In genomic region chr6:122825166-122825565, GRCm38 (mm10) we compare ENCODE assay signal across 16 mouse cellular contexts. TPM values are rescaled to one million over a fixed set of nuclear protein-coding genes. Genes with fewer than 3 reads are reported as not detected.
DNase-seq lines count a peak whose midpoint lies in the region; ATAC-seq and TF ChIP-seq lines count a peak whose summit lies in the region.
"Had no signal": no experiment of that assay in that cellular context is flagged by ENCODE, and none has a peak within 500 bp of the region (broad histone marks: within the 10 kb centered on the region; RNA-seq: fewer than 3 reads in every experiment).

No protein-coding gene starts in this region.

- 85% methylated on average over 9 of the region's 9 CpGs for WGBS in heart, embryonic 10.5 days
- 94% methylated on average over 8 of the region's 9 CpGs for WGBS in limb, embryonic 11.5 days
- WGBS in limb, embryonic 10.5 days, result 93% methylated on average over 9 of the region's 9 CpGs
- 77% methylated on average over 9 of the region's 9 CpGs for WGBS in heart, embryonic 16.5 days
- WGBS in olfactory bulb, adult 2 months, result 96% methylated on average over 9 of the region's 9 CpGs
- 95% methylated on average over 9 of the region's 9 CpGs for WGBS in forebrain, embryonic 14.5 days

- peak overlapping the region; percentile 72; the same call in 1 of the 2 replicates for H3K4me2 ChIP-seq in limb, embryonic 11.5 days (ENCODE audit: low read depth, severe bottlenecking)
- H3K4me2 ChIP-seq in heart, embryonic 16.5 days (ENCODE audit: low read depth, low read length), result peak overlapping the region; percentile 84
- H3K4me2 ChIP-seq in forebrain, embryonic 14.5 days (ENCODE audit: low read length), result no peak overlapping the region

- intact Hi-C loops in heart, postnatal 36 days (cut with DNase I), result no loop called here

- H3K36me3 ChIP-seq in heart, embryonic 10.5 days, result peaks cover 14% of the 10 kb centered on the region; the same call in 1 of the 2 replicates
- H3K36me3 ChIP-seq in limb, embryonic 11.5 days (ENCODE audit: control insufficient read depth, insufficient read depth, low read length), result no peaks in the 10 kb centered on the region; the same call in 1 of the 2 replicates
- H3K36me3 ChIP-seq in limb, embryonic 10.5 days, result peaks cover 10% of the 10 kb centered on the region
- peaks cover 8% of the 10 kb centered on the region; the same call in 1 of the 2 replicates for H3K36me3 ChIP-seq in heart, embryonic 16.5 days (ENCODE audit: control insufficient read depth, insufficient read depth)
- peaks cover 16% of the 10 kb centered on the region for H3K36me3 ChIP-seq in forebrain, embryonic 14.5 days (ENCODE audit: control insufficient read depth, insufficient read depth, low read length)

- peaks cover 59% of the 10 kb centered on the region for H3K4me1 ChIP-seq in heart, embryonic 10.5 days
- peaks cover 12% of the 10 kb centered on the region for H3K4me1 ChIP-seq in limb, embryonic 11.5 days (ENCODE audit: control insufficient read depth, insufficient read depth, low read length)
- peaks cover 39% of the 10 kb centered on the region for H3K4me1 ChIP-seq in limb, embryonic 10.5 days
- peaks cover 55% of the 10 kb centered on the region for H3K4me1 ChIP-seq in heart, embryonic 16.5 days (ENCODE audit: control insufficient read depth, insufficient read depth, low read length)
- peaks cover 48% of the 10 kb centered on the region for H3K4me1 ChIP-seq in olfactory bulb, adult 2 months (ENCODE audit: control insufficient read depth, insufficient read depth, low read length)
- peaks cover 27% of the 10 kb centered on the region for H3K4me1 ChIP-seq in forebrain, embryonic 14.5 days (ENCODE audit: control insufficient read depth, insufficient read depth, low read length)

- no peak for DNase-seq in heart, embryonic 10.5 days (ENCODE audit: low spot score)
- DNase-seq in heart, postnatal 36 days, result no peak
- DNase-seq in limb, embryonic 11.5 days (ENCODE audit: low spot score), result no peak
- DNase-seq in limb, embryonic 10.5 days (ENCODE audit: low spot score), result no peak
- DNase-seq in forebrain, embryonic 14.5 days (ENCODE audit: low spot score), result no peak
- DNase-seq in adipocyte (ENCODE audit: low spot score), result no peak
- DNase-seq: adrenal gland, postnatal 25 days; lung, postnatal 14 days; midbrain, embryonic 14.5 days had no signal

- no peak for TF ChIP-seq POLR2A in olfactory bulb, adult 2 months (IDR thresholded peaks at IDR 0.05; ENCODE audit: insufficient read depth, low read depth, low read length)

- no peaks in the 10 kb centered on the region for H3K27me3 ChIP-seq in heart, embryonic 10.5 days (ENCODE audit: insufficient read depth, poor library complexity, severe bottlenecking)
- no peaks in the 10 kb centered on the region for H3K27me3 ChIP-seq in limb, embryonic 11.5 days (ENCODE audit: control insufficient read depth, insufficient read depth, low read length)
- no peaks in the 10 kb centered on the region; the same call in 1 of the 2 replicates for H3K27me3 ChIP-seq in limb, embryonic 10.5 days (ENCODE audit: low read depth, poor library complexity, severe bottlenecking)
- H3K27me3 ChIP-seq in heart, embryonic 16.5 days (ENCODE audit: control insufficient read depth, insufficient read depth, low read length), result no peaks in the 10 kb centered on the region
- no peaks in the 10 kb centered on the region for H3K27me3 ChIP-seq in forebrain, embryonic 14.5 days (replicated peaks; ENCODE audit: control insufficient read depth, insufficient read depth, low read length)
- H3K27me3 ChIP-seq: embryonic facial prominence, embryonic 15.5 days; forebrain, embryonic 13.5 days had no signal

- H3K27ac ChIP-seq in heart, embryonic 10.5 days, result peak overlapping the region; percentile 90; the same call in 1 of the 2 replicates
- H3K27ac ChIP-seq in limb, embryonic 11.5 days (replicated peaks; ENCODE audit: low read depth, low read length), result no peak overlapping the region
- no peak overlapping the region for H3K27ac ChIP-seq in limb, embryonic 10.5 days
- H3K27ac ChIP-seq in heart, embryonic 16.5 days (ENCODE audit: low read length), result peak overlapping the region; percentile 21; the same call in 1 of the 2 replicates
- 0 out of 2 replicates have a peak overlapping the region, but pooled peaks have one; percentile 46 for H3K27ac ChIP-seq in olfactory bulb, adult 2 months (ENCODE audit: insufficient read depth, low read depth, low read length)
- H3K27ac ChIP-seq in forebrain, embryonic 14.5 days (ENCODE audit: low read depth, low read length), result no peak overlapping the region
- H3K27ac ChIP-seq: forebrain, embryonic 13.5 days; neural tube, embryonic 12.5 days had no signal

- ATAC-seq in limb, embryonic 11.5 days (ENCODE audit: insufficient number of reproducible peaks, low FRiP score, low TSS enrichment, low read depth), result no peak
- no peak for ATAC-seq in heart, embryonic 16.5 days (replicated peaks; ENCODE audit: extremely low read depth, insufficient read depth, low FRiP score)
- no peak for ATAC-seq in forebrain, embryonic 14.5 days

- no peaks in the 10 kb centered on the region for H3K9me3 ChIP-seq in heart, embryonic 10.5 days
- H3K9me3 ChIP-seq in limb, embryonic 11.5 days (ENCODE audit: control insufficient read depth, low read length), result no peaks in the 10 kb centered on the region
- H3K9me3 ChIP-seq in limb, embryonic 10.5 days (replicated peaks), result no peaks in the 10 kb centered on the region
- H3K9me3 ChIP-seq in heart, embryonic 16.5 days (replicated peaks; ENCODE audit: control insufficient read depth, low read length), result no peaks in the 10 kb centered on the region
- no peaks in the 10 kb centered on the region for H3K9me3 ChIP-seq in forebrain, embryonic 14.5 days (replicated peaks; ENCODE audit: control insufficient read depth, low read length)
- H3K9me3 ChIP-seq: embryonic facial prominence, embryonic 15.5 days; forebrain, embryonic 13.5 days; G1E; neural tube, embryonic 12.5 days had no signal

- TF ChIP-seq CTCF in olfactory bulb, adult 2 months (IDR thresholded peaks at IDR 0.05; ENCODE audit: insufficient read depth, low read depth, low read length), result no peak

- H3K4me3 ChIP-seq in heart, embryonic 10.5 days, result peak overlapping the region; percentile 66; the same call in 1 of the 2 replicates
- H3K4me3 ChIP-seq in limb, embryonic 11.5 days (ENCODE audit: low read depth, low read length), result no peak overlapping the region
- no peak overlapping the region for H3K4me3 ChIP-seq in limb, embryonic 10.5 days
- no peak overlapping the region for H3K4me3 ChIP-seq in heart, embryonic 16.5 days (ENCODE audit: low read length)
- no peak overlapping the region for H3K4me3 ChIP-seq in olfactory bulb, adult 2 months (ENCODE audit: insufficient read depth, low read depth, low read length)
- no peak overlapping the region for H3K4me3 ChIP-seq in forebrain, embryonic 14.5 days (ENCODE audit: low read depth, low read length)

- H3K9ac ChIP-seq in limb, embryonic 11.5 days (ENCODE audit: low read length), result no peak overlapping the region
- H3K9ac ChIP-seq in heart, embryonic 16.5 days (ENCODE audit: low read length), result no peak overlapping the region
- H3K9ac ChIP-seq in forebrain, embryonic 14.5 days (ENCODE audit: low read length), result no peak overlapping the region
- H3K9ac ChIP-seq: embryonic facial prominence, embryonic 15.5 days had no signal

RNA-seq across cellular contexts. Expression of gene Foxj2, which starts 5.5 kb away (rescaled TPM):
- 4.8 and 4.9 TPM in 2 replicates for polyA plus RNA-seq in heart, embryonic 10.5 days (2016; fragmentation: Nextera tagmentation; extraction: Ambion mirVana)
- total RNA-seq in heart, postnatal 36 days (2021), result 10 to 100 TPM; 33.4 to 34.7 TPM
- 3.7 and 3.9 TPM in 2 replicates for polyA plus RNA-seq in limb, embryonic 11.5 days (2014; fragmentation: Nextera tagmentation; extraction: Ambion mirVana)
- 1.7 and 3.2 TPM in 2 replicates for polyA plus RNA-seq in limb, embryonic 10.5 days (2016; fragmentation: Nextera tagmentation; extraction: Ambion mirVana)
- 6.1 TPM in 2 replicates for polyA plus RNA-seq in heart, embryonic 16.5 days (2015; fragmentation: Nextera tagmentation; extraction: Ambion mirVana)
- not detected in 2 replicates for polyA plus RNA-seq in olfactory bulb, adult 2 months (2012; ENCODE audit: insufficient read depth, insufficient read length, low replicate concordance, missing spikeins)
- 4.9 and 6.4 TPM in 2 replicates for polyA plus RNA-seq in forebrain, embryonic 14.5 days (2014; fragmentation: Nextera tagmentation; extraction: Ambion mirVana)

RNA-seq across cellular contexts. Expression of gene Slc2a3, which starts 23.7 kb away (rescaled TPM):
- 55.8 and 85.3 TPM in 2 replicates for polyA plus RNA-seq in heart, embryonic 10.5 days (2016; fragmentation: Nextera tagmentation; extraction: Ambion mirVana)
- total RNA-seq in heart, postnatal 36 days (2021), result 1 to 10 TPM; 1.6 to 2.0 TPM
- 72.9 and 74.1 TPM in 2 replicates for polyA plus RNA-seq in limb, embryonic 11.5 days (2014; fragmentation: Nextera tagmentation; extraction: Ambion mirVana)
- 61.3 and 74.0 TPM in 2 replicates for polyA plus RNA-seq in limb, embryonic 10.5 days (2016; fragmentation: Nextera tagmentation; extraction: Ambion mirVana)
- polyA plus RNA-seq in heart, embryonic 16.5 days (2015; fragmentation: Nextera tagmentation; extraction: Ambion mirVana), result 10.5 and 10.9 TPM in 2 replicates
- not detected in 2 replicates for polyA plus RNA-seq in olfactory bulb, adult 2 months (2012; ENCODE audit: insufficient read depth, insufficient read length, low replicate concordance, missing spikeins)
- polyA plus RNA-seq in forebrain, embryonic 14.5 days (2014; fragmentation: Nextera tagmentation; extraction: Ambion mirVana), result 15.6 and 18.1 TPM in 2 replicates

RNA-seq across cellular contexts. Expression of gene C3ar1, which starts 30.8 kb away (rescaled TPM):
- polyA plus RNA-seq in heart, embryonic 10.5 days (2016; fragmentation: Nextera tagmentation; extraction: Ambion mirVana), result 0.74 and 0.85 TPM in 2 replicates
- total RNA-seq in heart, postnatal 36 days (2021), result 1 to 10 TPM; 3.0 to 5.0 TPM
- 0.97 and 1.0 TPM in 2 replicates for polyA plus RNA-seq in limb, embryonic 11.5 days (2014; fragmentation: Nextera tagmentation; extraction: Ambion mirVana)
- polyA plus RNA-seq in limb, embryonic 10.5 days (2016; fragmentation: Nextera tagmentation; extraction: Ambion mirVana), result 0.73 and 1.2 TPM in 2 replicates
- 2.5 and 2.7 TPM in 2 replicates for polyA plus RNA-seq in heart, embryonic 16.5 days (2015; fragmentation: Nextera tagmentation; extraction: Ambion mirVana)
- not detected in 2 replicates for polyA plus RNA-seq in olfactory bulb, adult 2 months (2012; ENCODE audit: insufficient read depth, insufficient read length, low replicate concordance, missing spikeins)
- polyA plus RNA-seq in forebrain, embryonic 14.5 days (2014; fragmentation: Nextera tagmentation; extraction: Ambion mirVana), result 1.1 and 1.2 TPM in 2 replicates
- total RNA-seq: common myeloid progenitor, adult 5-6 weeks had no signal
- polyA plus RNA-seq: G1E had no signal

RNA-seq across cellular contexts. Expression of gene Necap1, which starts 49.1 kb away (rescaled TPM):
- 61.5 and 70.6 TPM in 2 replicates for polyA plus RNA-seq in heart, embryonic 10.5 days (2016; fragmentation: Nextera tagmentation; extraction: Ambion mirVana)
- 10 to 100 TPM; 19.9 to 20.4 TPM for total RNA-seq in heart, postnatal 36 days (2021)
- polyA plus RNA-seq in limb, embryonic 11.5 days (2014; fragmentation: Nextera tagmentation; extraction: Ambion mirVana), result 59.0 and 61.5 TPM in 2 replicates
- polyA plus RNA-seq in limb, embryonic 10.5 days (2016; fragmentation: Nextera tagmentation; extraction: Ambion mirVana), result 52.1 and 56.2 TPM in 2 replicates
- 51.1 and 51.7 TPM in 2 replicates for polyA plus RNA-seq in heart, embryonic 16.5 days (2015; fragmentation: Nextera tagmentation; extraction: Ambion mirVana)
- polyA plus RNA-seq in olfactory bulb, adult 2 months (2012; ENCODE audit: insufficient read depth, insufficient read length, low replicate concordance, missing spikeins), result not detected in 2 replicates
- 106 and 123 TPM in 2 replicates for polyA plus RNA-seq in forebrain, embryonic 14.5 days (2014; fragmentation: Nextera tagmentation; extraction: Ambion mirVana)

Comparison
In these comparisons a context has a peak if more than half of its experiments do, and no peak if none do; other contexts are left out.
1. H3K27ac ChIP-seq: peak in heart, embryonic 10.5 days (single experiment), heart, embryonic 16.5 days (single experiment) and olfactory bulb, adult 2 months (single experiment); none in limb, embryonic 11.5 days (single experiment), limb, embryonic 10.5 days (single experiment) and forebrain, embryonic 14.5 days (single experiment).